Mouse (Mus musculus): ENCODE results near the gene Ccnj. TPM values are rescaled to one million over a fixed set of nuclear protein-coding genes. Genes with fewer than 3 reads are reported as not detected.

The Ccnj gene
- polyA plus RNA-seq, 1 experiment from 2014 or later = 6.3 TPM

- Histone ChIP-seq H3K36me3 (ENCODE audit: control insufficient read depth, insufficient read depth) (peaks cover 22% of the 10 kb centered on the region), H3K27ac (ENCODE audit: low read length) (no peak overlapping the region), H3K4me2 (ENCODE audit: low read depth, low read length) (no peak overlapping the region), H3K27me3 (ENCODE audit: control insufficient read depth, insufficient read depth, low read length) (no peaks in the 10 kb centered on the region), H3K4me1 (ENCODE audit: control insufficient read depth, insufficient read depth, low read length) (no peaks in the 10 kb centered on the region), H3K4me3 (ENCODE audit: low read length) (no peak overlapping the region), H3K9me3 (replicated peaks; ENCODE audit: control insufficient read depth, low read length) (no peaks in the 10 kb centered on the region), H3K9ac (ENCODE audit: low read length) (no peak overlapping the region)
- WGBS = 74% methylated on average over 7 of the region's 7 CpGs
- ATAC-seq (replicated peaks; ENCODE audit: extremely low read depth, insufficient read depth, low FRiP score) = no peak
Observed at GRCm38 (mm10) chr19:40838205-40838604, 7.1 kb downstream of the Ccnj start.

DNA sequence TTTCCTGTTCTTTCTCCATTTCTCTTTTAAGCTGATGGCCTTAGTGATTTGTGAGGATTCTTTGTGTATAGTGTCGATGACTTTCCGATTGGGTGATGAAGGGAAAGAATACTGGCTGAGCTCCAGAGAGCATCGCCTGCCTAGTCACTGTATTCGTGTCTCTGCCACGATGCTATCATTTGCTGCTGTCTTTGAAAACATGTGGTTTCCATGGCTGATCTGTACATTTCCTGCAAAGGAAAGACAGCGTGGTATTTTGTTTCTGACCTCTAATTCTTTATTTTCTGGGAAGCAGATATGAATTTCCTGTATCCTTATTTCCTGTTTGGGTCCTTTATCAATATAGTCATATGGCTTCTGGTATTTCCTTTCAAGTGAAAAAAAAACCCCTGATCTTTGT, 9.2 kb downstream of the Ccnj start:
- Histone ChIP-seq H3K27me3 (ENCODE audit: control insufficient read depth, insufficient read depth, low read length) (no peaks in the 10 kb centered on the region), H3K4me3 (ENCODE audit: low read length) (no peak overlapping the region), H3K9me3 (replicated peaks; ENCODE audit: control insufficient read depth, low read length) (no peaks in the 10 kb centered on the region), H3K36me3 (ENCODE audit: control insufficient read depth, insufficient read depth) (peaks cover 32% of the 10 kb centered on the region), H3K4me1 (ENCODE audit: control insufficient read depth, insufficient read depth, low read length) (no peaks in the 10 kb centered on the region), H3K9ac (ENCODE audit: low read length) (no peak overlapping the region), H3K4me2 (ENCODE audit: low read depth, low read length) (no peak overlapping the region), H3K27ac (ENCODE audit: low read length) (no peak overlapping the region)
- no peak for ATAC-seq (replicated peaks; ENCODE audit: extremely low read depth, insufficient read depth, low FRiP score)
- WGBS = 56% methylated on average over 6 of the region's 6 CpGs

- 75% methylated on average over 6 of the region's 6 CpGs for WGBS
- Histone ChIP-seq H3K4me1 (ENCODE audit: control insufficient read depth, insufficient read depth, low read length) (no peaks in the 10 kb centered on the region), H3K27ac (ENCODE audit: low read length) (no peak overlapping the region), H3K9me3 (replicated peaks; ENCODE audit: control insufficient read depth, low read length) (no peaks in the 10 kb centered on the region), H3K9ac (ENCODE audit: low read length) (no peak overlapping the region), H3K36me3 (ENCODE audit: control insufficient read depth, insufficient read depth) (peaks cover 38% of the 10 kb centered on the region), H3K4me3 (ENCODE audit: low read length) (no peak overlapping the region), H3K4me2 (ENCODE audit: low read depth, low read length) (no peak overlapping the region), H3K27me3 (ENCODE audit: control insufficient read depth, insufficient read depth, low read length) (no peaks in the 10 kb centered on the region)
- ATAC-seq (replicated peaks; ENCODE audit: extremely low read depth, insufficient read depth, low FRiP score) = no peak
Observed at GRCm38 (mm10) chr19:40841083-40841482, 10.0 kb downstream of the Ccnj start.

DNA sequence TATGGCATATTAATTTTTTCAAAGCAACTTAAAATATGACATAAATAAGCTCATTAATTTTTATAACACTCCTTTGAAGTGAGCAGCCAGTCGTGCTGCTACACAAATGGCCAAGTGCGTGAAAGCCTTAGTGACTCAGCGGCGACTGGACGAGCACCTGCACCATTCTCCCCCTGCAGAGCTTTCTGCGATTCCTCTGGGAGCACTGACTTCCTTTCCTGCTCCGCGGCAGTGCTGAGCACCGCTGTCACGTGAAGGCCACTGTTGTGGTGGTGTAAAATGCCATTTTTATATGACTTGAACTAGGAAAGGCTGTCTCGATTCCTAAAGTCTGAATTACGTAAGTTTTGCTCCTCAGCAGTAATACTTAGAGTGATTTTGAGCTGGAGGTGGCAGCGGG, 10.5 kb downstream of the Ccnj start:
- no peak overlapping the region for H3K27ac ChIP-seq (ENCODE audit: low read length)
- no peaks in the 10 kb centered on the region for H3K27me3 ChIP-seq (ENCODE audit: control insufficient read depth, insufficient read depth, low read length)
- no peak overlapping the region for H3K9ac ChIP-seq (ENCODE audit: low read length)
- no peak overlapping the region for H3K4me2 ChIP-seq (ENCODE audit: low read depth, low read length)
- no peaks in the 10 kb centered on the region for H3K9me3 ChIP-seq (replicated peaks; ENCODE audit: control insufficient read depth, low read length)
- peaks cover 41% of the 10 kb centered on the region for H3K36me3 ChIP-seq (ENCODE audit: control insufficient read depth, insufficient read depth)
- H3K4me3 ChIP-seq (ENCODE audit: low read length) = no peak overlapping the region
- no peak for ATAC-seq (replicated peaks; ENCODE audit: extremely low read depth, insufficient read depth, low FRiP score)
- WGBS = 72% methylated on average over 13 of the region's 13 CpGs
- H3K4me1 ChIP-seq (ENCODE audit: control insufficient read depth, insufficient read depth, low read length) = no peaks in the 10 kb centered on the region

DNA sequence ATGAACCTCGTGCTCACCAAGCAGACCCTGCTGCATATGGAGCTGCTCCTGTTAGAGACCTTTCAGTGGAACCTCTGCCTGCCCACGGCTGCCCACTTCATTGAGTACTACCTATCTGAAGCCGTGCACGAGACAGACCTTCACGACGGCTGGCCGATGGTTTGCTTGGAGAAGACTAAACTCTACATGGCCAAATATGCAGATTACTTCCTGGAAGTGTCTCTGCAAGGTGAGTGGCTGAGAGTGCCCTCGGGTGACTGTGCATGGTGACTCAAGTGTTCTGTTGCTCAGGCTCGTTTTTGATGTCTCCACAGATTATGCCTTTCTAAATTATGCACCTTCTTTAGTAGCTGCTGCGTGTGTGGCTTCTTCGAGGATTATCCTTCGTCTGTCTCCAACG, 13.7 kb downstream of the Ccnj start:
- H3K27ac ChIP-seq (ENCODE audit: low read length) = no peak overlapping the region
- no peak overlapping the region for H3K4me3 ChIP-seq (ENCODE audit: low read length)
- peaks cover 23% of the 10 kb centered on the region for H3K36me3 ChIP-seq (ENCODE audit: control insufficient read depth, insufficient read depth)
- no peak overlapping the region for H3K9ac ChIP-seq (ENCODE audit: low read length)
- 85% methylated on average over 13 of the region's 13 CpGs for WGBS
- no peak overlapping the region for H3K4me2 ChIP-seq (ENCODE audit: low read depth, low read length)
- H3K27me3 ChIP-seq (ENCODE audit: control insufficient read depth, insufficient read depth, low read length) = no peaks in the 10 kb centered on the region
- no peak for ATAC-seq (replicated peaks; ENCODE audit: extremely low read depth, insufficient read depth, low FRiP score)
- H3K9me3 ChIP-seq (replicated peaks; ENCODE audit: control insufficient read depth, low read length) = no peaks in the 10 kb centered on the region
- no peaks in the 10 kb centered on the region for H3K4me1 ChIP-seq (ENCODE audit: control insufficient read depth, insufficient read depth, low read length)

GRCm38 (mm10) chr19:40849391-40849790, 18.3 kb downstream of the Ccnj start:
- Histone ChIP-seq H3K27ac (ENCODE audit: low read length) (no peak overlapping the region), H3K4me1 (ENCODE audit: control insufficient read depth, insufficient read depth, low read length) (no peaks in the 10 kb centered on the region), H3K4me3 (ENCODE audit: low read length) (no peak overlapping the region), H3K9me3 (replicated peaks; ENCODE audit: control insufficient read depth, low read length) (no peaks in the 10 kb centered on the region), H3K4me2 (ENCODE audit: low read depth, low read length) (no peak overlapping the region), H3K36me3 (ENCODE audit: control insufficient read depth, insufficient read depth) (peaks cover 23% of the 10 kb centered on the region), H3K27me3 (ENCODE audit: control insufficient read depth, insufficient read depth, low read length) (no peaks in the 10 kb centered on the region), H3K9ac (ENCODE audit: low read length) (no peak overlapping the region)
- no peak for ATAC-seq (replicated peaks; ENCODE audit: extremely low read depth, insufficient read depth, low FRiP score)
- WGBS = 83% methylated on average over 12 of the region's 12 CpGs

DNA sequence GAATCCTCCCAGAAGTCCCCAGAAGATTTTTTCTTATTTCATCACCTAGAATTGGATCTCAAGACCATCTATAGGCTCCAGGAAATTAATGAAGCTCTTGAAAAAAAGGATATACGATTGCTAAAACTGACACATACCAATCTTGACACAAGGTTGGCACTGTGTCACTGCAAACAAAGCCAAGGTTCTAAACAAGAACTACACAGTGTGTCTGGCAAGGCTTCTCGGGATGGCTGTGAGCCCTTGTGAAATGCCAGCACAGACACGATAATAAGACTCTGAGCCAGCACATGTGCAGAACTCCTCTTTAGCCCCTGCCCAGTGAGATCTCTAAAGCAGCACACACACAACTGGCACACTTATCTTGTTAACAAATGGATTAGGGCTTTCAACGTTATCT, 28.5 kb downstream of the Ccnj start:
- 24% methylated on average over 4 of the region's 4 CpGs for WGBS
- ATAC-seq (replicated peaks; ENCODE audit: extremely low read depth, insufficient read depth, low FRiP score) = no peak; the same call in 1 of the 2 replicates
- Histone ChIP-seq H3K4me2 (ENCODE audit: low read depth, low read length) (no peak overlapping the region; the same call in 1 of the 2 replicates), H3K9me3 (replicated peaks; ENCODE audit: control insufficient read depth, low read length) (no peaks in the 10 kb centered on the region), H3K36me3 (ENCODE audit: control insufficient read depth, insufficient read depth) (no peaks in the 10 kb centered on the region), H3K4me3 (ENCODE audit: low read length) (no peak overlapping the region), H3K27ac (ENCODE audit: low read length) (peak overlapping the region; percentile 18; the same call in 1 of the 2 replicates), H3K9ac (ENCODE audit: low read length) (no peak overlapping the region), H3K4me1 (ENCODE audit: control insufficient read depth, insufficient read depth, low read length) (peaks cover 12% of the 10 kb centered on the region), H3K27me3 (ENCODE audit: control insufficient read depth, insufficient read depth, low read length) (peaks cover 4% of the 10 kb centered on the region; the same call in 1 of the 2 replicates)

DNA sequence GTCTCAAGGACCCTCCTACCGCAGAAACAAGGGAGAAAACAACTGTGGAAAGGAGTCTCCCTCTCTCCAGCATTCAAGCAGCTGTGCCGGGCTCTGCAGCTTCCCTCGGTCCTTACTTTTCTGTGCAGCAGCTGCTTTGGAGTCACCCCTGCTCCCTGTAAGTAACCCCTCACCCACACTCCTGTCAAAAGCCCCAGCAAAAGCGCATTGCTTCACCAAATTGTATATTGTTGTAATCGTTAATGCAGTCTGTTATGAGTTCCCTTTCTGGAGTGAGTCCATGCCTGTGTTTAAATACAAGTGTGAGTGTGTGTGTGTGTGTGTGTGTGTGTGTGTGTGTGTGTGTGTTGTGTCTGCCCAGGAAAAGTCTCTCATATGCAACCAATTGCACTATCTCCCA, 37.2 kb downstream of the Ccnj start:
- no peak for ATAC-seq (replicated peaks; ENCODE audit: extremely low read depth, insufficient read depth, low FRiP score)
- Histone ChIP-seq H3K4me2 (ENCODE audit: low read depth, low read length) (no peak overlapping the region), H3K4me1 (ENCODE audit: control insufficient read depth, insufficient read depth, low read length) (0 out of 2 replicates have a peak, but pooled peaks cover 2% of the 10 kb centered on the region), H3K27me3 (ENCODE audit: control insufficient read depth, insufficient read depth, low read length) (peaks cover 11% of the 10 kb centered on the region), H3K9ac (ENCODE audit: low read length) (no peak overlapping the region), H3K4me3 (ENCODE audit: low read length) (no peak overlapping the region), H3K27ac (ENCODE audit: low read length) (no peak overlapping the region), H3K36me3 (ENCODE audit: control insufficient read depth, insufficient read depth) (no peaks in the 10 kb centered on the region), H3K9me3 (replicated peaks; ENCODE audit: control insufficient read depth, low read length) (no peaks in the 10 kb centered on the region)
- WGBS = 32% methylated on average over 5 of the region's 5 CpGs

- H3K4me2 ChIP-seq (ENCODE audit: low read depth, low read length) = no peak overlapping the region
- 0 out of 2 replicates have a peak, but pooled peaks cover 3% of the 10 kb centered on the region for H3K9me3 ChIP-seq (replicated peaks; ENCODE audit: control insufficient read depth, low read length)
- 0 out of 2 replicates have a peak, but pooled peaks cover 2% of the 10 kb centered on the region for H3K4me1 ChIP-seq (ENCODE audit: control insufficient read depth, insufficient read depth, low read length)
- no peak for ATAC-seq (replicated peaks; ENCODE audit: extremely low read depth, insufficient read depth, low FRiP score)
- H3K36me3 ChIP-seq (ENCODE audit: control insufficient read depth, insufficient read depth) = no peaks in the 10 kb centered on the region
- no peak overlapping the region for H3K4me3 ChIP-seq (ENCODE audit: low read length)
- H3K27me3 ChIP-seq (ENCODE audit: control insufficient read depth, insufficient read depth, low read length) = peaks cover 16% of the 10 kb centered on the region
- no peak overlapping the region for H3K9ac ChIP-seq (ENCODE audit: low read length)
- 88% methylated on average over 3 of the region's 3 CpGs for WGBS
- H3K27ac ChIP-seq (ENCODE audit: low read length) = no peak overlapping the region
Observed at GRCm38 (mm10) chr19:40869425-40870105, 38.5 kb downstream of the Ccnj start.

All from heart, embryonic 16.5 days (tissue).